Mouse (Mus musculus) embryonic facial prominence, embryonic 14.5 days (tissue): ENCODE data around the gene Mab21l2. TPM values are rescaled to one million over a fixed set of nuclear protein-coding genes. Genes with fewer than 3 reads are reported as not detected.

Source experiments
- ATAC-seq: fragments of 200-750 bp; cut with Nextera tagmentation; 2 replicates; pipeline ENCODE4 v1.8.0; 2017; ENCODE audit warnings: low read depth, moderate number of reproducible peaks, moderate TSS enrichment
- DNase-seq: peaks from one replicate; pipeline ENCODE4 v3.0.0-alpha.2; 2015; ENCODE audit warnings: low spot score
- H3K27ac ChIP-seq: fragments of 300-500 bp; sonication (generic); replicated peaks from 2 replicates; pipeline ENCODE4 v1.5.1; 2014; ENCODE audit warnings: low read depth, mild to moderate bottlenecking, low read length, moderate library complexity
- H3K27me3 ChIP-seq: fragments of 300-500 bp; sonication (generic); replicated peaks from 2 replicates; pipeline ENCODE4 v1.6.1; 2014; ENCODE audit warnings: low read length; ENCODE audit not compliant: control insufficient read depth, insufficient read depth
- H3K36me3 ChIP-seq: fragments of 300-500 bp; sonication (generic); 2 replicates; pipeline ENCODE4 v1.6.1; 2014; ENCODE audit warnings: low read length, mixed read lengths; ENCODE audit not compliant: control insufficient read depth, insufficient read depth
- H3K4me1 ChIP-seq: fragments of 300-500 bp; sonication (generic); 2 replicates; pipeline ENCODE4 v1.6.1; 2014; ENCODE audit warnings: antibody characterized with exemption, low read length; ENCODE audit not compliant: control insufficient read depth, insufficient read depth
- H3K4me2 ChIP-seq: fragments of 300-500 bp; sonication (generic); 2 replicates; pipeline ENCODE4 v1.6.1; 2014; ENCODE audit warnings: low read depth, mild to moderate bottlenecking, low read length, moderate library complexity, mixed read lengths
- H3K4me3 ChIP-seq: fragments of 300-500 bp; sonication (generic); 2 replicates; pipeline ENCODE4 v1.5.1; 2014; ENCODE audit warnings: low read depth, mild to moderate bottlenecking, low read length
- H3K9ac ChIP-seq: fragments of 300-500 bp; sonication (generic); 2 replicates; pipeline ENCODE4 v1.6.1; 2014; ENCODE audit warnings: low read depth, mild to moderate bottlenecking, low read length, moderate library complexity, mixed read lengths
- H3K9me3 ChIP-seq: fragments of 300-500 bp; sonication (generic); 2 replicates; pipeline ENCODE4 v1.6.1; 2016; ENCODE audit warnings: low read length; ENCODE audit not compliant: control insufficient read depth
- WGBS: fragments of 180-500 bp; shearing (Covaris S2); extraction: QIAGEN DNeasy Blood & Tissue Kit; methylation state at CpG from one replicate; pipeline ENCODE4 v1.1.7; 2014; 5-methylcytosine and 5-hydroxymethylcytosine counted together
- polyA plus RNA-seq: library from polyadenylated mRNA; unstranded; fragments of >200 nt; fragmentation: Nextera tagmentation; extraction: Ambion mirVana; gene quantifications from 2 replicates; pipeline ENCODE4 v1.2.1, GENCODE M21; 2014

The Mab21l2 gene
- polyA plus RNA-seq, 1 experiment from 2014 or later = 33.9 TPM

GRCm38 (mm10) chr3:86522880-86523505 is 25.4 kb downstream of the Mab21l2 start:
- no peaks in the 10 kb centered on the region for H3K4me1 ChIP-seq
- H3K4me2 ChIP-seq = no peak overlapping the region
- DNase-seq (no peak), ATAC-seq (no peak)
- H3K27me3 ChIP-seq = no peaks in the 10 kb centered on the region
- 78% methylated on average over 3 of the region's 3 CpGs for WGBS
- no peak overlapping the region for H3K27ac ChIP-seq
- no peaks in the 10 kb centered on the region for H3K36me3 ChIP-seq
- H3K9me3 ChIP-seq = no peaks in the 10 kb centered on the region
- H3K9ac ChIP-seq = no peak overlapping the region
- no peak overlapping the region for H3K4me3 ChIP-seq

- no peaks in the 10 kb centered on the region for H3K9me3 ChIP-seq
- H3K27me3 ChIP-seq = no peaks in the 10 kb centered on the region
- DNase-seq = no peak
- no peak overlapping the region for H3K4me2 ChIP-seq
- no peak overlapping the region for H3K4me3 ChIP-seq
- no peak overlapping the region for H3K9ac ChIP-seq
- H3K27ac ChIP-seq = no peak overlapping the region
- no peaks in the 10 kb centered on the region for H3K36me3 ChIP-seq
- no peak for ATAC-seq
- WGBS = 85% methylated on average over 2 of the region's 2 CpGs
- H3K4me1 ChIP-seq = no peaks in the 10 kb centered on the region
These were observed 29.8 kb downstream of the Mab21l2 start for GRCm38 (mm10) chr3:86518506-86519109.

GRCm38 (mm10) chr3:86500586-86500985 is 47.8 kb downstream of the Mab21l2 start:
- no peaks in the 10 kb centered on the region for H3K36me3 ChIP-seq
- no peak for ATAC-seq
- no peaks in the 10 kb centered on the region for H3K4me1 ChIP-seq
- no peaks in the 10 kb centered on the region for H3K27me3 ChIP-seq
- H3K9ac ChIP-seq = no peak overlapping the region
- no peak overlapping the region for H3K27ac ChIP-seq
- H3K9me3 ChIP-seq = no peaks in the 10 kb centered on the region
- no peak overlapping the region for H3K4me3 ChIP-seq
- DNase-seq = no peak
- H3K4me2 ChIP-seq = no peak overlapping the region
